Mouse (Mus musculus): ENCODE data around the gene Calhm6.

Calhm6 gene

DNA sequence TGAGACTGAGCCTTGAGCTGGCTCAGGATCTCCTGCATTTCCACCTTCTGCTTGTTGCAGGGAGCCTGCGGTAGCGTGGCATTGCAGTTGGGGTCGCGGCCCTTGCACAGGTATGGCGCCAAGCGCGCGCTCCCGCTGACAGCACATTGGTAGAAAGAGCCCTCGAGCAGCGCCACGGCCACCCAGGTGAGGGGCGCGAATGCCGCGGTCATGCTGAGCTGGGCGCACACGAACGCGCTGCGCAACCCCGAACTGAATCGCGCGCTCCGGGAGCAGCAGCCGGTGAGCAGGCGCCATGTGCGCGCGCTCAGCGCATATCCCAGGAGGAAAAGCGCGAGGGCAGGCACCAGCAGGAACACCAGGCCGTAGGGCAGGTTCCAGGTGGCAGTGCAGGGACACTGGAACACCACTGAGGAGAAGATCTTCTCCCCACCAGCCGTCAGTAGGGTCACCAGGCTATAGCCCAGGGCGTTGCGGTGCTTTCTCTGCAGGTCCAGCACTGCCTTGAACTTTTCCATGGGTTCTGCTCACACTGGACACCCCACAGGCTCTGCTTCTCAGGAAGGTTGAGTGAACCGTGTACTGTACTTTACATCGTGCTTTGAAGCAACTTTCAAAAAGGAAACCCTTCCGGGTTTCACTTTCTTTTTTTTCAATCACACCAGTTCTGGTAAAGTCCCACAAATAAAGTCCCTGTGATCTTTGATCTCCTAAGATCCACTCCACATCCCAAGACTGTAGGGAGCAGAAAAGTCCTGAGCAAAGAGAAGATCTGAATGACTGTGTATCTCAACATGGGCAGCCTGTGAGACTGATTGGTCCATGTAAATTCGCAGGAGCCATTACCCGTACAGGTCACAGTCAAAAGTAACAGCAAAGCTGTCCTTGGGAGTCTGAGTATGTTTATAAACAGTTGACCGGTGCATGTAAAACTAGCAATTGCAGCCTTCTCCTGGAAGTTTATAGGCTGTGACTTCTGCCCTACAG lies at the start of gene Calhm6:
TSS of gene Calhm6 (minus strand) at position 593 of the 987 bp plus-strand sequence.
- peak; percentile 44 to 46 for DNase-seq

DNA sequence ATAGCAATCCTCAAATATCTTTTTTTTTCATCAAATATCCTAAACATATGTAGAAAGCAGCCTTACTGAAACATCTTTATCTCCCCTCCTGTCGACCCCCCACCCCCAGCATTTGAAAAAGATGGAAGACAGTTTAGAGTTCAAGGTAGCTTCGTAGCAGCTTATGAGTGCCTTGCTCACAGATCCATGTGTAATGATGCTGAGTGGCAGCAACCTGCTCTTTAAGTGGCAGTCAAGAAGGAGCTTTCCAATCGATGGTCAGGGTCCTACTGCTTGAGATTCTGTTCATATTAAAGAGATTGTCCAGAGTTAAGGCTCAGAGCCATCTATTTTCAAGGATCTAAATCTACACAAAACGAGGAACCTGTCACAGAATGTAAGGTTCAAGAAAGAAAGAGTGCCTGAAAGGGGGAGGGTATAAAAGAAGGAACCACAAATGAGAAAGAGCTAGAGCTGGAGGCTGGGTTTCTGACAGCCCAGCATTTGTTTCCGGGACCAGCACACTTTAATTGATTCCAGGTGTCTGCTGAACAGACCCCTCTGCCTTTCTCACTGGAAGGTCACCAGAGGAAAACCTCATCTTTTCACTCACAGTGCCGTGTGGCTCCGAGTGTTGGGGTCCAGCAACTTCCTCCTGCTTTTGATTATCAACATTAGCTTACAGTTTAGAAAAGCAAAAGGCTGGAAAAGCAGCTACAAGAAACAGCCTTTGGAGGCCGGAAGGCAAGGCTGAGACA lies 48.3 kb upstream of the Calhm6 start:
- DNase-seq, result no peak

DNA sequence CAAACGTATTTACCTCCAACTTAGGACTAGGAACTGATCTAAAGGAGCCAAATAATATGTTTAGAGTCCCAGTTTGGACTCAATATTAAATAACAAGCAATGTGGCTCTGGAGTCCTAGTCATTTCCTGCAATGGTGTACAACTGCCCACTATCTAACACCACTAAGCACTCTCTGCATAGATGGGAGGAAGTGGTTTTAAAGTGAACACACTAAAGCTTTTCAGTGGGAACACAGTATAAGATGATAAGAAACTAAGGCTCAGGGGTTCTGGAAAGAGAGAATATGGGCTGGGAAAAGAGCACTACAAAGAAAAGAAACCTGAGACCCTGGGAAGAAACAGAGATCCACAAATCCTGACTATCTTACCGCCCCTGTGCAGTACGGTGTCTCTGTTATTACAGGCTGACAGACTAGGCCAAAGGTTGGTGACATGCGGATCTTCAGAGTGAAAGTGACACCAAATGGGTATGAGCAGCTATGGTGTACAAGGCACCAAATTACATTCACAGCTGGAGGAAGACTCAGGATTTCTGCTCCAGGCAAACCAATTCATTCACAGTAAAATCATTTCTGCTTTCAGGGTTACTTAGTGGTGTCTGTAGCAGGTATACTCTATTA lies 45.0 kb upstream of the Calhm6 start:
- no peak for DNase-seq

DNA sequence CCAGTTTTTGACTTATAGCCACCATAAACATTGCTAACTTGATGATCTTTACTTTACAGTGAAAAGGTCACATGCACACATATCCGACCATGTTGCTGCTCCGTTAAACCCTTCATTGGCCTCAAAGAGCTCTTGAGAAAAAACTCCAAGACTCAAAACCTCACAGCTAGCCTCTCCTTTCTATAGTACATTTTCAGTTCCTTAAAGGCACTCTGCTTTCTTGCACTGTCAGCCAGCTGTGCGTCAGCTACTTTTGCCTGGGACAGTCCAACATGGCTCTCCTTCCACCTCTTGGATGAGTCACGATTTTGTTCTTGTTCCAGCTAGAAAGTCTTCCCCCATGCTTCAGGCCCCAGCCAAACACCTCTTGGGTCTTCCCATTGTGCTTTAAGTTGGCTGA lies 43.9 kb upstream of the Calhm6 start:
- DNase-seq, result no peak

DNA sequence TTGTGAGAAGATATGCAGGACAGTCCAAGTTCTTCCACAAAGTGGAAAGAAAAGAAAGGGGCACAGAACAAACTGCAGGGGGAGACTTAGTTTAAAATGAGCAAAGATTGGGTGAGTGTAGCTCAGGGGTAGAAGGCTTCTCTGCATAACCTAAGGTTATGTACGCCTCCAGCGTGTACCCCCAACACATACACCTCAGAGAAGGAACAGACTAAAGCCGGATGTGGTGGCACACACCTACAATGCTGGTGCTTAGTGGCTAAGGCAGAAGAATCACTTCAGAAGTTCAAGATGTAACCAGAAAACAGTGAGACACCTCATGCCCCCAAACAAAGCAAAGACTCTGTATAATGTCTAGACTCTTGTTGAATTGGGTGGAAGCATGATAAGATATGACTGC lies 43.4 kb upstream of the Calhm6 start:
- no peak for DNase-seq

DNA sequence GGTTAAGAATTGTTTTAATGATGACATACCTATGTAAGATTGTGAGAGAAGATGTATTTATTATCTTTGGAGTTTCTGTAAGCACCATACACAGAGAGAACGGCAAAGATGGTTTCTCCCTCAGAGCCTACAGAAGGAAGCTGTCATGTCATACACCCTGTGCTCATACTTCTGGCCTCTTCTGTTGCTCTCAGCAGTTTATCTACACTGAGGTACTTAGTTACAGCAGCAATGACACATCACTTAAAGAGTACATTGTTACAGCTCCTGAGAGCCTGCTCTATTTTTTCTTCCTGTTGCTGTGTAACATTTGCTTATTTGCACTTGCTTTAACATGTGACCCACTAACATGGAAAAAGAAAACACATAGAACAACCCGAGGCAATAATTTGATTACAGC lies 39.2 kb upstream of the Calhm6 start:
- no peak for DNase-seq

DNA sequence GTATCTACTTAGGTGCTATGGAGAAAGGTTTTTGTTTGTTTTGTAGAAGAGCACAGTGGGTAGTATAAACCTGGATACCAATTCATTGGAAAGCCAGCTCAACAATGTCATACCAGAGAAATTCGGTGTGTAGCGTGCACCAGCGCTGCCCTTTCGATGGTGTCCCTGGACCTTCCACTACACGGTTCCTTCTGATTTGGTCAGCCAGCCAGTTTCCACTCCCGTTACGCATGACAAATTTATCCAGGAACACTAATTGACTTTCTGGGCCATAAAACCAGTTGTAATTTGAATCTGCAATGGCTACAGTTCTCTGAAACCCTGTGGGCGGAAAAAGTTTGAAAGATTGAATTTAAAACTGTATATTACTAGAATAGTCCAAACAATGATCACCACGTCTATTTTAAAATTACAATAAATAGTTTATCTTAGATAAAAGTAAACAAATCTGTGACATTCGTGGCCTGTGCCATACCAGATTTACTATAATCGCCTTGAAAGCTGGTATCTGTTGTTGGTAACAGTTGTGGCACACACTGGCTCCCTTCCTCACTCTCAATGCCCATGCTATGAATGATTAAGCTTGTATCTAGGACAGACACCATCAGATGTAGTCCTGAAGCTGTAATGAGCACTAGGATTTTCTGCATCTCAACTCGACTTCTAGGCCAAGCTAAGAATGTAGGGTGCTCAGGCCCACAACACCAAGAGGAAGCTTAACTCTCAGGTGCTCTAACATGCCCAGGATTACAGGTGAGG lies 28.2 kb upstream of the Calhm6 start:
- no peak for DNase-seq

DNA sequence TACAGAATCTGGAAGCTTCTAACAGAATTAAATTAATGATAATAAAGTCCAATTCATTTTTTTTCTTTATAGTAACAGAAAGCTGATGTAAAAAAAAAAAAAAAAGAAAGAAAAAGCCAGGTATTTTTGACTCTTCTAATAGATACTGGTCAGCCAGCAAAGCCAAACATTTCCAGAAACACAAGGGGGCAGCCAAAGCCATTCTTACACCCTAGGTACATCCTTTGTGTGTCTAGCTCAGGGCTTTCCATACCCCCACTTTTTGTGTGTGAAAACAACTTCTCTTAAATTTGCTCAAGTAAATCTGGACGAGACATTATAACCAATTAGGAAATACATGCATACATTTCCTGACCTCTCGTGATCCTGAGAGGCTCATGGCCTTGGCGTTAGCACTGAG lies 24.0 kb upstream of the Calhm6 start:
- DNase-seq, result peak; percentile 39 to 42

DNA sequence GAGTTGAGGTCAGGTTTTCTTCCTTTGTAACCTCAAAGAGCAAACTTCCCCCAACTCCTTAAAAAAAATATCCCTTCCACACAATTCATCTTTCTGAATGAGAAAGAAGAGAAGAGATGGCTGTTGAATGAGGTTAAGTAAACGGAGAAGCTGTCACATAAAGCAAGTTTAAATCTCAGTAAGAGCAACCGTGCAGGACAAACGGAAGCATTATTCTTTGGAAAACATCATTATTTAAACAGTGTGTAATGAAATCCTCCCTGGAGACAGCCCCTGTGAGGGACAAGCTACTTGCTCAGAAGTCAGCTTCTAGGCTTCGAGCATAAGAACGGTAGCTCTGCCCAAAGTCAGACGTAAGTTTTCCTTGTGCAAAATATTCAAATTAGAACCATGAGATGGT lies 22.7 kb upstream of the Calhm6 start:
- DNase-seq, result no peak

DNA sequence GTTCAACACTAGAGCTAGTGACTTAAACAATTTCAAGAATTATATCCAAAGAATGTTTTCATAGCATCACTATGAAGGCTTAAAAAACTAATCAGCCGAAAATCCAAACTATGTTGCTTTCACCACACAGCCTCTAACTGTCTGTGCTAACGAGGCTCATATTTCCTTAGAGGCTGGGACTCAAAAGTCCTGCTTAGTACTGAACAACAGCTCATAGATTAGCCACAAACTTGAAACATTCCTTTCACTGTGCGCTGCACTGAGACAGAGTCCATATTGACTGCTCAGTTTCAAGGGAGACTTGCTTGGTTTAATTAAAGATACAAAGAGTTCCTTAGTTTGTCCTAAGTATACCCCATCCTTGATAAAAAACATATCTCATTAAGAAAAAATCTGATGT lies 22.0 kb upstream of the Calhm6 start:
- DNase-seq, result no peak

DNA sequence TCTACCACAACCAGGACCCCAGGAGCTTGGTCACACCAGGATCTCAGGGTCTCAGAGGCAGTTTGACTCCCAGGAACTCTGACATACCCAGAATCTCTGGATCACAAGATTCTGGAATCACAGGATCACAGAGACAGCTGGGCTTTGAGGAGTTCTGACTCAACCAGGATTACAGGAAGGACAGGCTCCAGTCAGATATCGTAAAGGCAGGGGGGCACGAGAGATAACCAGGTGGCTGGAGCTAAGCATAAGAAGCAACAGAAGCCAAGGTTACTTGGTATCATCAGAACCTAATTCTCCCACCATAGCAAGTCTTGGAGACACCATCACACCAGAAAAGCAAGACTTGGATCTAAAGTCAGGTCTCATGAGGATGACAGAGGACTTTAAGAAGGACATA lies 13.9 kb upstream of the Calhm6 start:
- no peak for DNase-seq

DNA sequence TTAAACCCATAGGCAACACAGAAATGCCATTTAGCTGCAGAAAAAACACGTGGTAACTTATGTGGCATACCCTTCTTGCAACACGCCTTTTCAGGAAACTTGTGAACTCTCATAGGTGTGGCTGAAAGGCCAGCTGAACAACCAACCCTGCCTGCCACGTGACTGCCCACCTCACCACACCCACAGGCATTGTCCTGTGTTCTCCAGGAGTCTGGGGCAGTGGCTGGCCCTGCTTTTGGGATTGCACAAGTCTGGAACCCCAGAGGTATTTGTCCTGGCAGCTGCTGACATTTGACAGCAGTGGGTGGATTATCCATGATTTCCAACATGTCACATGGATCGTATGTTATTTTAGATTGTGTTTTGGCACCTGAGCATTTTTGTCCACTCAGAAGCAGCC lies 12.0 kb upstream of the Calhm6 start:
- DNase-seq, result no peak

DNA sequence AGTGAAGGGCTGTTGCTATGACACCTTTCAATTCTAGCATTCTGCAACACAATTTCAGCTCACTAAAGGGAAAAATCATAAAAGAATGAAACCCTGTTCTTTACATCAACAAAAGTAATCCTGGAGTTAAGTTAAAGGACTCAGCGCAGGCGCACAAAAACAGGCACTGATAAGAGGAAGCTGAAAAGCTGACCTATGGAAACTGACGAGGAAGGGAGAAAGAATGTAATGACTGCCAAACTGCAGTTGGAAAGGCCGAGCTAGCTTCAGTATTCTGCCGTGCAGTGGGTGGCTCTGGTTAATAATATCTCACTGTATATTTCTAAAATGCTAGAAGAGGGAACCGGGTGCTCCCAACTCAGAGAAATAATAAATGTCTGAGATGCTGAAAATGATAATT lies 10.2 kb upstream of the Calhm6 start:
- DNase-seq, result no peak

DNA sequence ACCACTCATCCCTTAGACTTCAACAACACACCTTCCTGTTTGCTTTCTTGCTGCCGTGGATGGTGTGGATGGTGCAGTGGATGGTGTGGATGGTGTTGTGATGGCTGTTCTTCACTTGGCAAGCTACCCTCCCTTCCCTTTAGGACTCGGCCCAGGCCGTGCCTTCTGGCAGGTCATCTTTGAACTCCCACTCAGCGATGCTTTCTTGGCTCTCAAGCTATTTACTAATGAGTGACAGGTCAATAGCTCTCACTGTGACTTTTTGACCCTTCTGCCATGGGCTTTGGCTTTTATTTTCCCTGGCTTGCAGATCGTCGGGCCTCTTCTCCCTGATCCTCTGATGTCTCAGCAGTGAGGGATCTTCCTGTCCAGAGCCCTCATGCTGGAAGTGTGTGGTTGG lies 8.6 kb upstream of the Calhm6 start:
- DNase-seq, result peak; percentile 15 to 16

DNA sequence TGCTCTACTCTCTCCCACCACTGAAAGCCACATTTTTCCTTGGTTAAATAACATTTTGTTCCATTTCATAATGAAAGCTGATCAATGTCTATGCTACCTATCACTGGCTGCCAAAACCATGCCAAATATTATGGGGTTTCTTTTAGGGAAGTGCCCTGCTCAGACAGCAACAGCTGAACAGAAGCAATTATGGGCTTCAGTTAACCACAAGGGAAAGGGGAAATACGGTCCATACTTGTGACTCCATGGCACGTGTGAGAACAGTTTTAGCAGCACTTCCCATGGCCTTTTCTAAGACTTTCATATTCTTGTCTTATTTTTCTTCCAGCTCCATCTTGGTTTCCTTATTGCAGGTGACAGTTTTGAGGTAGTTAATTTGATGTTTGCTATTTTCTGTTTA lies 3.6 kb upstream of the Calhm6 start:
- DNase-seq, result no peak

DNA sequence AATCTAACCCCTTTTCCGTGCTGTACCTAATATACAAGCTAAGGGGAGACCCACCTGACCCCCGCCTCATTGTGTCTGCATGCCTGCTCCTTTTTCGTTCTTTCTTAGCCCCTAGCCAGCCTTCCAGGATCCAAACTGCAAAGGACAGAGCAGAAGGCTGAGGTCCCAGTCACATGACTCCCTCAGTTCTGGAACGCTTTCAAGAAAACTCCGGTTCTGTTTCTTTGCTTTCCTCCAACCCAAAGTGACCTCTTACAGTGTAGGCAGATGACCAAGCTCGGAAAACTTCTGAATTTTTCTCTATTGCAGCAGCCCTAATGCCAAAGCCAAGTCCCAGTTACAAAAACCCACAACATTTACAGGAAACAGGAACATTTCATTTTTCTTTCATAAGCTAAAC lies 607 bp upstream of the Calhm6 start:
- peak in 1 of 2 experiments; percentile 17 for DNase-seq

DNA sequence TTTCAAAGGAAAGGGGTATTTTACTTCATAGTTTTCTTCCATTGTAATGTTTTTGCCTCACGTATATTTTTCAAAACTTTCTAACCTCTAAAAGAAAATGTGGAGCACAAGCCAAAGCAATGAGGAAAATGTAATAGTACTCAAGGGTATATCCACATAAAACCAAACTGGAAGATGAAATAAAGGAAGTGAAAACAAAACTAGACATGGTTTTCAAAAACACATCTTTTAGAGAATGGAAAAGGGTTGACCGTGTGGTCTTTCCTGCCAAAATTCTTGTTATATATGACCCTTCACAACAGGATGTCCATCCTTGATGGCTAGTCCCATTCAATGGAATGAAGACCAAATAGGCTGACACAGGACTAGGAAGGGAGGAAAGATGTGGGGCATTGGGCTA lies 9.4 kb downstream of the Calhm6 start:
- no peak for DNase-seq

DNA sequence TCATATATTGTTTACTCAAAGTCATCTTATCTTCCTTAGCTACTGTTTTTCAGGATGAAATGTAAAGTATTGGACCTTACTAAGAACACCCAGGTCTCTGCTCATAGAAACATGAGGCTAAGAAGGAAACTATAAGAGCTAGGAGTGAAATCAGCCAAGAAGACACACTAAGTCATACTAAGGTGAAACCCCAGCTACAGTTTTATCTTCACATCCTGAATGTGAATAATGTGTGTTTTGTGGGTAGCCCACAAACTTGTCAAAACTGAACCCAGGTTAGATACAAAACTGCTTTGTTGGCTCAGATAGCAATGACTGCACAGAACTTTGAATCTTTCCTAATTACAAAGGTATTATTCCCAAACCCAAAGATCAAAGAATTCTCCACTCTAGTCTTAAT lies 10.0 kb downstream of the Calhm6 start:
- DNase-seq, result no peak

DNA sequence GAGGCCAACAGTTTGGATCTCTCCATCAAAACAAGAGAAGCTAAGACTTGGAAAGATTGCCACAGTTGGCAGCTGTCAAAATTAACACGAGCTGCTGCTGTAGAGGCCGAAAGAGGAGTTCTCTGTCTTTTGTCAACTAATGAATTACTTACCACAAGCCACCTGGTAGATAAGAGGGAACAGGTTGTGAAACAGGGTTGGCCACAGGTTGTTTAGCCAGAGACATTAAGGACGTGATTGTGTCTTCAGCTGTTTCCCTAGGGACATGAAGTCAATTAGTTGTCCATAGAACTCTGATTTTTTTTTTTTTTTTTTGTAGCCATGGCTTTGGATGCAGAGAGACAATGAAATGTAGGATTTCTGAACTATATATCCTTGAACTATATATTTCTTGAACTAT lies 10.7 kb downstream of the Calhm6 start:
- DNase-seq, result no peak

DNA sequence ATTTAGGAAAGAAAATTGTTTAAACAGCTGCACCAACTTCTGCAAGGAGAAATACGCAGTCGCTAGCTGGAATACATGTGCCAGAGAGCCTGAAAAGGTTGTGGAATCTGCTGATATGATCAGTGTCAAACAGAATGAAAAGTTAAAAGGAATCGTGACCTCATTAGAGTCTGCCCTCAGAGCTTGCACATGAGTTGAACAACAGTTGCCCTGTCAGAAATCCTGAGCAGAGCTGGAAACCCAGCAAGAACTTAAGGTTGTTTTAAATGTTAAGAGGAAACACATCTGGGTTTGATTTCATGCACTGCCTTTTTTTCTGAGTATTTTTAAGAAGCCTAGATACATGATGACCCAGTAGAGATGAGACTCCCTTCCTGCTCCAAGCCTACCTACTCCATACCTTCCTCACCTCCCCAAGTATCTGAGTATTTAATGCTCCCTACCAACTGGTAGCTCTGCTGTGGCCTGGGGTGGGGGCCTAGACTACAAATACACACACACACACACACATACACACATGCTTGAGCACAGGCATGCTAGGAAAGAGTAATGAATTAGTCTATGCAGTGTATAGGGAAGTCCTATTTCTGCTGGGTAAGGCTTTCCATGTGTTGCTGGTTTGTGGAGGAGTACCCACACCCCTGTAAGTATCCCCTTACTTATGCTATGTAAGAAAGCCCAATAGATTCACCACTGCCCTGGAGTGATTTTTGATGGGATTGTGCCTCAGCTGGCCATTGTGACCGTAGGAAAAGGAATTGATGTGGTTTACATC lies 15.6 kb downstream of the Calhm6 start:
- DNase-seq, result no peak

DNA sequence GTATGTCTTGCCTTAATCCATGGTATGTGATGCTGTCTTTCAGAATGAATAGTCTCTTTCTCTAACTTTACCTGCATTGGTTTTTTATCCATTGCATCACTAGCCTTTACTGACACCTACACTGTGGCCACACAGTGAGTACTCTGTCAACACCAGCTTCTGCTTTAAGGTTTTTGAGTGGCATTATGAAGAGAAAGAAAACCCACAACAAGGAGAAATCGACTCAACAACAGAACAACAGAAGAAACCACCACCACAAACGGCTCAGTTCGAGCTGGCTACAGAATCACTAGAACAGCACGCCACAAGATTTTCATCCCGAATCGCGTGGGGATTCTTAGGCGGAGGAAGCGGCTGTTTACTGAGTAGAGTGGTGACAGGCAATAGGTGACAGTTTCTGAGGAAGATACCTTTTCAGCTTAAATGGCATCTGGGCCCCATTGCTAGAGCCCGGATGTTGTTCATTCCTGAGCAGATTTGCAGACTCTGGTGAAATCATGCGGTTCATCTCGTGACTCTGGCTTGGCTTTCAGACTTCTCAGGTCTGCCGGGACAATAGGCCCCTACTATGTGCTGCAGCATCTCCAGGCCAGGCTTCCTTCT lies 16.8 kb downstream of the Calhm6 start:
- DNase-seq, result no peak

All from cerebellum, postnatal 10 days (tissue).